Mouse (Mus musculus): ENCODE measurements at regions not wholly inside any gene's neighbourhood (a gene's known extent, or its start where the extent isn't known, plus 50 kb on each side); places are given as distances from the start of the nearest gene placed in this dataset.
"Not testable (repeated sequence)": the region's sequence is repeated elsewhere in the genome, so short reads cannot be mapped to it uniquely, and the experiment has no call there.

- not testable (repeated sequence) for TF ChIP-seq GATA1 (IDR thresholded peaks at IDR 0.05; ENCODE audit: borderline replicate concordance, low read length); FLI1 (IDR thresholded peaks at IDR 0.05; ENCODE audit: low read length)
These were observed 61.5 kb upstream of the Fam78b start for GRCm38 (mm10) chr1:166939744-166940143.

Data from megakaryocyte, embryonic 14.5 days (primary cell).